Mouse (Mus musculus) lung, adult 2 months (tissue): Measurements from ENCODE around the gene 4931429L15Rik.

Source experiments
- CTCF ChIP-seq: fragments of 200-500 bp; IDR thresholded peaks from 2 replicates; pipeline ENCODE4 v1.5.1; 2011; ENCODE audit warnings: mild to moderate bottlenecking, low read length, control low read depth; ENCODE audit not compliant: insufficient read depth
- POLR2A ChIP-seq: fragments of 200-500 bp; IDR thresholded peaks from 2 replicates; pipeline ENCODE4 v1.6.1; 2011; ENCODE audit warnings: low read depth, mild to moderate bottlenecking, control low read depth, low read length, borderline replicate concordance; ENCODE audit errors: extremely low read depth

- TF ChIP-seq CTCF (no peak), POLR2A (no peak)
Observed at GRCm38 (mm10) chr9:46256177-46256576, 63.6 kb downstream of the 4931429L15Rik start.
